Mouse (Mus musculus) testis, postnatal 10 days (tissue): ENCODE measurements at regions not wholly inside any gene's neighbourhood (a gene's known extent, or its start where the extent isn't known, plus 50 kb on each side); places are given as distances from the start of the nearest gene placed in this dataset.
A peak's percentile ranks its signal among the peaks of the same experiment; 100 is the strongest.

Source experiments
- DNase-seq: peaks from one replicate; pipeline ENCODE4 v3.0.0; 2021; ENCODE audit warnings: low spot score

- DNase-seq: no peak
Measured at GRCm38 (mm10) chr6:50922235-50922634, 268.0 kb upstream of the Npvf start.

- DNase-seq: no peak
Measured at GRCm38 (mm10) chr6:50924571-50924970, 270.3 kb upstream of the Npvf start.

GRCm38 (mm10) chr6:50924998-50925397 lies 270.8 kb upstream of the Npvf start:
- DNase-seq: no peak

- DNase-seq: no peak
Measured at GRCm38 (mm10) chr6:50926313-50926712, 272.1 kb upstream of the Npvf start.

- DNase-seq: no peak
Measured at GRCm38 (mm10) chr6:50929503-50929902, 275.3 kb upstream of the Npvf start.

GRCm38 (mm10) chr6:50933510-50933909 lies 279.3 kb upstream of the Npvf start:
- DNase-seq: no peak

- no peak for DNase-seq
Measured at GRCm38 (mm10) chr6:50934245-50934644, 280.0 kb upstream of the Npvf start.

- no peak for DNase-seq
Measured at GRCm38 (mm10) chr6:50936306-50936705, 282.1 kb upstream of the Npvf start.

GRCm38 (mm10) chr6:50937094-50937493 lies 282.9 kb upstream of the Npvf start:
- peak; percentile 89 for DNase-seq

- peak; percentile 64 for DNase-seq
Measured at GRCm38 (mm10) chr6:50938879-50939278, 284.6 kb upstream of the Npvf start.

- DNase-seq: no peak
Measured at GRCm38 (mm10) chr6:50939440-50939839, 285.2 kb upstream of the Npvf start.

- no peak for DNase-seq
Measured at GRCm38 (mm10) chr6:50940118-50940517, 285.9 kb upstream of the Npvf start.

GRCm38 (mm10) chr6:50940641-50941398 lies 286.6 kb upstream of the Npvf start:
- DNase-seq: no peak

- no peak for DNase-seq
Measured at GRCm38 (mm10) chr6:50942696-50943095, 288.5 kb upstream of the Npvf start.

- no peak for DNase-seq
Measured at GRCm38 (mm10) chr6:50948061-50948460, 293.8 kb upstream of the Npvf start.

GRCm38 (mm10) chr6:50949361-50949760 lies 295.1 kb upstream of the Npvf start:
- DNase-seq: no peak

- no peak for DNase-seq
Measured at GRCm38 (mm10) chr6:50949883-50950583, 295.8 kb upstream of the Npvf start.

- no peak for DNase-seq
Measured at GRCm38 (mm10) chr6:50957328-50957900, 303.2 kb upstream of the Npvf start.

- no peak for DNase-seq
Measured at GRCm38 (mm10) chr6:50960341-50960740, 306.1 kb upstream of the Npvf start.

GRCm38 (mm10) chr6:50961592-50961991 lies 307.4 kb upstream of the Npvf start:
- no peak for DNase-seq

- DNase-seq: no peak
Measured at GRCm38 (mm10) chr6:50968546-50968945, 314.3 kb upstream of the Npvf start.

GRCm38 (mm10) chr6:50969341-50969740 lies 315.1 kb upstream of the Npvf start:
- DNase-seq: no peak

GRCm38 (mm10) chr6:50969997-50970396 lies 315.8 kb upstream of the Npvf start:
- DNase-seq: no peak
